Mouse (Mus musculus): Measurements from ENCODE around the gene Ctnnd2. TPM values are rescaled to one million over a fixed set of nuclear protein-coding genes. Genes with fewer than 3 reads are reported as not detected.

The Ctnnd2 gene
- polyA plus RNA-seq, 1 experiment from 2014 or later = 1.4 TPM

DNA sequence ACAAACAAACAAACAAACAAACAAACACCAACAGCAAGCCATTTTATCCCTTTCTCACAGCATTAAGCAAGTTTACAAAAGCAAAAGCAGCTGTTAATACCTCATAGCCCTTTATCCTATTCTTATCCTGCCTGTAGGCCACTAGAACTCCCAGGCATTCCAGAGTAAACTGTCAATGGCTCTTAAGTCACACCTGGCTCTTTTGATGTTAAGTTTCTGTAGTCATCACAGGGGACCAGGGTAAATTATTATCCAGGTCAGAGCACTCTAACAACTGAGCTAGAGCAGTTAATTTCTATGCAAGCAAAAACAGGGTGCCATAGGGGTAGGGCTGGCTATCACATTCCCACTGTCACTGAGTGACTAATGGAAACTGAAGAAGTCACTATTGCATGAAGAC is 214.1 kb downstream of the Ctnnd2 start:
- Histone ChIP-seq H3K9ac (no peak overlapping the region), H3K4me3 (no peak overlapping the region), H3K36me3 (no peaks in the 10 kb centered on the region), H3K4me1 (replicated peaks) (peaks cover 6% of the 10 kb centered on the region), H3K27me3 (replicated peaks) (no peaks in the 10 kb centered on the region), H3K9me3 (replicated peaks) (no peaks in the 10 kb centered on the region), H3K4me2 (no peak overlapping the region), H3K27ac (ENCODE audit: poor library complexity, severe bottlenecking) (no peak overlapping the region)
- no peak for ATAC-seq (ENCODE audit: insufficient number of reproducible peaks, low FRiP score)

DNA sequence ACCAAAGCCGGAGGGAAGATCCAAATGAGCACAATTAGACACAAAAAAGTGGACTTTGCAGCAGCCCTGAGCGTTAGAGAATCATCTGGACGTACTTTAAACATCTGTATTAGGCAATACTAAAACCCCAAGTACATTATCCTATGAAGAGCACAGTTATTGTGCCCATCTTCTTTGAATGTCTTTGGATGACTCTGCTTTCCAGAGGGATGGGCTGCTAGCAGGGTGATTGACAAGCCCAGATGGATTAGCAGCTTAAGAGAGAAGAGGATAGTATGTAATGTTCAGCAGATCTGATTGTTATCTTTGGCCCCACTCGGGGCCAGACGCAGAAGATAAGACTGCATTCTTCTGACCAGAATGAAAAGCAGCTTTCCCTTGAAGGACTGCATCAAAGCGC is 214.9 kb downstream of the Ctnnd2 start:
- Histone ChIP-seq H3K9me3 (replicated peaks) (no peaks in the 10 kb centered on the region), H3K4me2 (no peak overlapping the region), H3K36me3 (no peaks in the 10 kb centered on the region), H3K4me3 (no peak overlapping the region), H3K27ac (ENCODE audit: poor library complexity, severe bottlenecking) (no peak overlapping the region), H3K27me3 (replicated peaks) (no peaks in the 10 kb centered on the region), H3K9ac (no peak overlapping the region), H3K4me1 (replicated peaks) (peaks cover 6% of the 10 kb centered on the region)
- WGBS = 39% methylated on average over 6 of the region's 6 CpGs
- no peak for ATAC-seq (ENCODE audit: insufficient number of reproducible peaks, low FRiP score)

DNA sequence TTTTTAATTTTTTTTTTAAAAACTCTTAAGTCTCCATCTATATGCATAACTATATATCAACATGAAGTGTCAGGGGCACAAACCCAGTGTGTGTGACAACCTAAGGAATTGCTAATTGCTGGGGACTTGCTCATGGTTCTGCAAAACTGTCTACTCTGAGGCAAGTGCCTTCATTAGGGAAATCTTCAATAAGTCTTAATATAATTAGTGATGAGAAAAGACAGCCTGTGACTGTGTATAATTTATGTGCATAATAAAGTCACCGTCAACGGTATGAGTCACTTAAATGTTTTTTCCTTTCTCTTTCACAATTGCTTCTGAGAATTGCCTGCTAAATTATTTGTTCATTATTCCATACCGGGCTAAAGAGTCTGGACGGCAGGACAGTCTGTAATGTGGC is 228.7 kb downstream of the Ctnnd2 start:
- Histone ChIP-seq H3K4me3 (no peak overlapping the region), H3K36me3 (no peaks in the 10 kb centered on the region), H3K4me2 (no peak overlapping the region), H3K27me3 (replicated peaks) (no peaks in the 10 kb centered on the region), H3K9me3 (replicated peaks) (no peaks in the 10 kb centered on the region), H3K27ac (ENCODE audit: poor library complexity, severe bottlenecking) (no peak overlapping the region), H3K9ac (no peak overlapping the region), H3K4me1 (replicated peaks) (no peaks in the 10 kb centered on the region)
- no peak for ATAC-seq (ENCODE audit: insufficient number of reproducible peaks, low FRiP score)
- WGBS = 90% methylated on average over 4 of the region's 4 CpGs

DNA sequence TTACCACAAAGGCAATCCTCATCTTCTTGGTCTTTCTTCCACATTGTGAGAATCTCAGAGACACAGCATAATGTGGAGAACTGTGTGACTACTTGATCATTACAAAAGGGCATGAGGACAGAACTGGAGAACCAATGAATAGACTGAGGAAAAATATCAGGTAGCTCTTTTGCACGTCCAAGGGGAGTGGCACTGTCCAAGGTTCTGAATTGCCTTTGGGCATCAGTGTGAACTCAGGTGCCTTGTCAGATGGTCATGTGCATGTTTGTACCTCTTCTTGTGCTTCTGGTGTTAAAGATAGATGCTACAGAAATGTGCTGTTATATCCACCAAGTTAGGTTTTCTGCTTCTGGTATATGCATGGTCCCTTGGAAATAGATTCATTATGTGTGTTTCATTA is 233.9 kb downstream of the Ctnnd2 start:
- Histone ChIP-seq H3K9ac (no peak overlapping the region), H3K9me3 (replicated peaks) (no peaks in the 10 kb centered on the region), H3K4me3 (no peak overlapping the region), H3K4me2 (no peak overlapping the region), H3K27ac (ENCODE audit: poor library complexity, severe bottlenecking) (no peak overlapping the region), H3K27me3 (replicated peaks) (no peaks in the 10 kb centered on the region), H3K4me1 (replicated peaks) (no peaks in the 10 kb centered on the region), H3K36me3 (no peaks in the 10 kb centered on the region)
- no peak for ATAC-seq (ENCODE audit: insufficient number of reproducible peaks, low FRiP score)
- WGBS = 0% methylated on average over 1 of the region's 1 CpGs

DNA sequence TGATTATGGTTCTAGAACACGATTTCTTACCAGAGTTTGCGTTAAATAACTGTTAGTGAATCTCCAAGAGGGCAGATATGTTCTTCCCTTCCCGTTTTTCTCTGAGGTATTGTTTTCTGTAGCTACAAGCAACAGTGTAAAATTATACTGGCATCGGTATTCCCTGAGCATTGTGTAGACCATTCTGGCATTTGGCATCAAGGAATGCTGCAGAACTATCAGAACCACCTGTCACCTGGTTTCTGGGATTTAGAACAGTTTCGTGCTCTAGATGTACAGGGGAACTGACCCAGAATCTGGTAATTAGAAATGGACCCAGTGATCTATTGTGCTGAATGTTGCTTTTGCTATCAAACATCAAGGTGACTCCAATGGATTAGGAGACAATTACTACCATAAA is 250.8 kb downstream of the Ctnnd2 start:
- Histone ChIP-seq H3K36me3 (no peaks in the 10 kb centered on the region), H3K4me1 (replicated peaks) (no peaks in the 10 kb centered on the region), H3K9me3 (replicated peaks) (peaks cover 3% of the 10 kb centered on the region; the same call in 1 of the 2 replicates), H3K4me2 (no peak overlapping the region), H3K4me3 (no peak overlapping the region), H3K27me3 (replicated peaks) (no peaks in the 10 kb centered on the region), H3K27ac (ENCODE audit: poor library complexity, severe bottlenecking) (no peak overlapping the region), H3K9ac (no peak overlapping the region)
- WGBS = 74% methylated on average over 5 of the region's 5 CpGs
- no peak for ATAC-seq (ENCODE audit: insufficient number of reproducible peaks, low FRiP score)

DNA sequence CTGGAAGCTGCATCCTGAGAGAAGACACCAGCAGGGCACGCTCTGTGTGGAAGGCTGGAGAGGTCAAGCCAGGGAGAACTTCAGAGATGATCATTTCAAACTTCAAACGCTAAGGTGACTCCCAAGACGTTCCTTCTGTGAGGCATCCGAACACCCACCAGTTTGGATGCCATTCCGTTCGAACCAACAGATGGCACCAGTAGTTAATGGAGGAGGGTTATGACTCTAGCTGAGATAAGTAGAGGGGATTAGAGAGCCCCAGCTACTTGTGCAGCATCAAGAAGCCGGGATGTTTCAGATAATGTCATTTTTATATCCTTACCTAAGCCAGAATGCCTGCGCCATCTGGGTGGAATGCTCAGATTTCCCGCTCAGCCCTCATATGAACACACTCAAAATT is 251.9 kb downstream of the Ctnnd2 start:
- peaks cover 3% of the 10 kb centered on the region; the same call in 1 of the 2 replicates for H3K9me3 ChIP-seq (replicated peaks)
- no peak overlapping the region for H3K9ac ChIP-seq
- no peak overlapping the region for H3K4me2 ChIP-seq
- no peaks in the 10 kb centered on the region for H3K27me3 ChIP-seq (replicated peaks)
- 63% methylated on average over 9 of the region's 9 CpGs for WGBS
- H3K27ac ChIP-seq (ENCODE audit: poor library complexity, severe bottlenecking) = no peak overlapping the region
- no peak overlapping the region for H3K4me3 ChIP-seq
- no peaks in the 10 kb centered on the region for H3K4me1 ChIP-seq (replicated peaks)
- no peaks in the 10 kb centered on the region for H3K36me3 ChIP-seq
- no peak for ATAC-seq (ENCODE audit: insufficient number of reproducible peaks, low FRiP score)

DNA sequence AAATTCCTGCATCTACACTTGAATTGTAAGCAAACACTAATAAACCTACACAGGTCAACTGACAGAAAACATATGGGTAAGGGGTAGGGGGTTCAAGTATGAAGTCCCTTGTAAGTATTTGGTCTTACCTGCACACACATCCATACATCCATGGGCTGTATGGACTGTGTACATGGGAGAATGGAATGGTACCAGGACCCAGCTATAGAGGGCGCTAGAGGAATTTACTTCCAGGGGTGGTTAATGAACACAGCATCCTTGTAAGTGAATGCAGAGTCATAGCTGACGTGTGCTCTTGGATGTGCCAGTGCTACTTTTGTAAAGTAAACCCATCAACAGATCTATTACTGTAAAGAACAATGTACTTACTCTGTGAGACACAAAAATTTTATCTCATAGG is 254.9 kb downstream of the Ctnnd2 start:
- Histone ChIP-seq H3K27ac (ENCODE audit: poor library complexity, severe bottlenecking) (no peak overlapping the region), H3K4me2 (no peak overlapping the region), H3K4me1 (replicated peaks) (no peaks in the 10 kb centered on the region), H3K27me3 (replicated peaks) (no peaks in the 10 kb centered on the region), H3K9ac (no peak overlapping the region), H3K4me3 (no peak overlapping the region), H3K36me3 (no peaks in the 10 kb centered on the region), H3K9me3 (replicated peaks) (peaks cover 3% of the 10 kb centered on the region; the same call in 1 of the 2 replicates)
- 31% methylated on average over 2 of the region's 2 CpGs for WGBS
- ATAC-seq (ENCODE audit: insufficient number of reproducible peaks, low FRiP score) = no peak

DNA sequence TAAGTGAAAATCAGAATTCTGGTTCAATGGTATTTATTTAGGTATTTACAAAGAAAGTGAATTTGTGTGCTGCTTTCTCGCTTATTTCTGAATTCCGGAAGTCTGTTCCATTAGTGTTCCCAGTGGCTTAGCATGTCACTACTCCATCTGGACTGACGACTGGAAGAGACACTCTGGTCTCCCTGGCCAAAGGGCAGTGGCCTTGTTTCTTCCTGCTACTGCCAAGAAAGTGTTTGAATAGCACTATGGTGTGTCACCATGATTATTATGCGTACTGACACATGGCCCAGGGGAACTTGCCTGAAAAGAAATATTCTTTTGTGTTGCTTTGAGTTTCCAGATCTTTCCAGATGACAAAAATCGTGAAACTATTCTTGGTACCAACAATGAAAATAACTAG is 266.7 kb downstream of the Ctnnd2 start:
- WGBS = 62% methylated on average over 5 of the region's 5 CpGs
- no peak overlapping the region for H3K4me2 ChIP-seq
- no peaks in the 10 kb centered on the region for H3K9me3 ChIP-seq (replicated peaks)
- no peaks in the 10 kb centered on the region for H3K27me3 ChIP-seq (replicated peaks)
- no peak overlapping the region for H3K9ac ChIP-seq
- no peak overlapping the region for H3K27ac ChIP-seq (ENCODE audit: poor library complexity, severe bottlenecking)
- ATAC-seq (ENCODE audit: insufficient number of reproducible peaks, low FRiP score) = no peak
- H3K4me3 ChIP-seq = no peak overlapping the region
- no peaks in the 10 kb centered on the region for H3K36me3 ChIP-seq
- no peaks in the 10 kb centered on the region for H3K4me1 ChIP-seq (replicated peaks)

DNA sequence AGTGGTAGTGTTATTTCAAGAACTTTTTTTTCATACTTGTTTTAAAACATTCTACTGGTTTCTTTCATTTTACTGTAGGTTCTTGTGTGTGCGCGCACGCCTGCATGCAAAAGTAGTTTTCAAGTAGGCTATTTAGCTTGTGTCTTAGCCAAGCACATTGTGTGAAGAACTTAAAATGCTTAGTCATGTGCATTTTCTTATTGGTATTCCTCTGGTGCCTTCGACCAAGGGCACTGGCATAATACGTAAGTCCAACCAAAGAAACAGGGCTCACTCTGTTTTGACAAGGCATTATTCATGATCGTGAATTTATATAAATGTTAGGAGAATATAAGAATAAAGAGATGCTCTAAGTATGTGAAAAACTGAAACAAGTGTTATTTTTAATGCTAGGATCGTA is 278.4 kb downstream of the Ctnnd2 start:
- Histone ChIP-seq H3K4me1 (replicated peaks) (no peaks in the 10 kb centered on the region), H3K4me2 (no peak overlapping the region), H3K9me3 (replicated peaks) (no peaks in the 10 kb centered on the region), H3K27me3 (replicated peaks) (no peaks in the 10 kb centered on the region), H3K27ac (ENCODE audit: poor library complexity, severe bottlenecking) (no peak overlapping the region), H3K9ac (no peak overlapping the region), H3K4me3 (no peak overlapping the region), H3K36me3 (no peaks in the 10 kb centered on the region)
- no peak for ATAC-seq (ENCODE audit: insufficient number of reproducible peaks, low FRiP score)
- 92% methylated on average over 7 of the region's 7 CpGs for WGBS

DNA sequence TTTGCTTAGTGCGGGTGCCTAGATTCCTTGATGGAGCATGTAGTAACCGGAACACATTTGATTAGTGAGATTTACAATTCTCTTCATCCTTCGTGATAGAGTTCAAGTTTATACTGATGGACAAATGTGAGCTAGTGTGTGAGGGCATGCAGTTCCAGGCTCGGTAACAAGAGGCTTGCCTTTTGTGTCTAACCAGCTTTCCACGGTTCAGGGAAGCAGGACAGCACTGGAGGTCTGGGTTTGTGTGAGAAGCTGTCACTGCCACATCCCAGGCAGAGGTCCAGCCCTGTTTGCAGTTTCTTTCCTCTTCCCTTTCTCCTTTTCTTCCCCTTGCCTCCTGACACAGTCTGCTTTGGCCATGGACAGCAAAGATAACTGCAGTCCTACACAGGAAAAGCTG is 279.5 kb downstream of the Ctnnd2 start:
- no peak overlapping the region for H3K27ac ChIP-seq (ENCODE audit: poor library complexity, severe bottlenecking)
- no peaks in the 10 kb centered on the region for H3K4me1 ChIP-seq (replicated peaks)
- H3K9me3 ChIP-seq (replicated peaks) = no peaks in the 10 kb centered on the region
- 54% methylated on average over 5 of the region's 5 CpGs for WGBS
- ATAC-seq (ENCODE audit: insufficient number of reproducible peaks, low FRiP score) = no peak
- H3K4me3 ChIP-seq = no peak overlapping the region
- no peak overlapping the region for H3K9ac ChIP-seq
- no peak overlapping the region for H3K4me2 ChIP-seq
- no peaks in the 10 kb centered on the region for H3K36me3 ChIP-seq
- H3K27me3 ChIP-seq (replicated peaks) = no peaks in the 10 kb centered on the region

DNA sequence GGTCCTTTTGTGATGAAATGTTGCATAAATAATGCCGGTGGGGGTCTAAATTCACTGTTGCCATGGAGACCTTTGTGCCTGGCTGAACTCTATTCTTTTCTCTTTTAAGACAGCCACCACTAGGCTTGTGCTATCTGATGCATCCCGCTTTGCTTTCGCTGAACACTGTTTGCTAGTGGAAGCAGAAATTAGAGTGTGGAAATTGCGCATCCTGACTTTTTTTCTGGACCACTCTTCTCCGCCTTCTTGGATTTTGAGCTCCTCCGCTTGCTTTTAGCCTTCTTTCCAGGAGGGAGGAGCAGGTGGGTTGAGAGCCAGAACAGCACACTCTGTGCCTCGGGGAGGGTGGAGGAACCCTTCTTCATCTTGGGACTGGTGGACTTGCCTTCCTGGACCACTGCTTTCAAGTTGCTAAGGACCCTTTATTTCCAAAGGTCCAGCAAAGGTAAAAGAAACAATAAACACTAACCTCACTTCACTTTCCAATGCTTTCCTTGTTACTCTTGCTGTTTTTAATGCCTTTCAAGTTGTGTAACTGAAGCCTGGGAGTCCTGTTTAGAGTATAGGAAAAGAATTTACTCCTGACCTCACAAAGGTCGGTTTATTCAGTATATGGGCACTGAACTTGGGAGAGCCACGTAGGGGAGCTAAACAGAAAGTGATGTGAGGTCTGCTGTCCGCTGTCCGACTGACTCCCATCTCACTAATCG is 285.3 kb downstream of the Ctnnd2 start:
- no peaks in the 10 kb centered on the region for H3K27me3 ChIP-seq (replicated peaks)
- H3K4me1 ChIP-seq (replicated peaks) = no peaks in the 10 kb centered on the region
- 65% methylated on average over 12 of the region's 12 CpGs for WGBS
- no peak overlapping the region for H3K4me2 ChIP-seq
- no peak overlapping the region for H3K4me3 ChIP-seq
- H3K36me3 ChIP-seq = no peaks in the 10 kb centered on the region
- no peaks in the 10 kb centered on the region for H3K9me3 ChIP-seq (replicated peaks)
- no peak overlapping the region for H3K27ac ChIP-seq (ENCODE audit: poor library complexity, severe bottlenecking)
- no peak for ATAC-seq (ENCODE audit: insufficient number of reproducible peaks, low FRiP score)
- H3K9ac ChIP-seq = no peak overlapping the region

DNA sequence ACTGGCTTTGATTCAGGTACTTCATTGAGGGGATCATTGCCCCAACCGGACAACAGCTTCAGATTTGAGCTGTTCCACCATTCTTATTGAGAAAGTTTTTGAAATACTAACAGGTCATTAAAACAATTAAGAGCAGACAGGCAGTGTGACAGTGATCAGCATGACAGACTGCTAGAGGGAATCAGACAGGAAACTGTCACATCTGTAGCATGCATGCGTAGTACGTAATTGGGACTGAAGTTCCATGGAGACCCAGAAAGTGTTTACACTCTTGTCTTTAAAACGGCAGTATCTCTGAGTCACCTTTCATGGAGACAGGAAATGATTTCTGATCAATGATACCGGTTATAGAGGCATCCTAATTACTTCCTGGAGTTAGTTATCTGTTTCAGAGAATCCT is 286.3 kb downstream of the Ctnnd2 start:
- ATAC-seq (ENCODE audit: insufficient number of reproducible peaks, low FRiP score) = no peak
- WGBS = 66% methylated on average over 5 of the region's 5 CpGs
- no peak overlapping the region for H3K4me3 ChIP-seq
- peaks cover 4% of the 10 kb centered on the region; the same call in 1 of the 2 replicates for H3K4me1 ChIP-seq (replicated peaks)
- H3K9me3 ChIP-seq (replicated peaks) = no peaks in the 10 kb centered on the region
- no peaks in the 10 kb centered on the region for H3K27me3 ChIP-seq (replicated peaks)
- no peak overlapping the region for H3K4me2 ChIP-seq
- H3K36me3 ChIP-seq = no peaks in the 10 kb centered on the region
- no peak overlapping the region for H3K9ac ChIP-seq
- no peak overlapping the region for H3K27ac ChIP-seq (ENCODE audit: poor library complexity, severe bottlenecking)
